Mouse (Mus musculus): ENCODE measurements around the gene Cwc27. TPM values are rescaled to one million over a fixed set of nuclear protein-coding genes. Genes with fewer than 3 reads are reported as not detected.

The Cwc27 gene
- polyA plus RNA-seq, 1 experiment from 2014 or later, result 35.1 TPM

- no peak overlapping the region for H3K27ac ChIP-seq
- H3K36me3 ChIP-seq (replicated peaks), result no peaks in the 10 kb centered on the region
- no peak overlapping the region for H3K4me3 ChIP-seq
- H3K9me3 ChIP-seq, result no peaks in the 10 kb centered on the region
- DNase-seq (ENCODE audit: extremely low spot score, low spot score), result no peak
- no peaks in the 10 kb centered on the region for H3K4me1 ChIP-seq
- H3K27me3 ChIP-seq (ENCODE audit: poor library complexity, severe bottlenecking), result no peaks in the 10 kb centered on the region
Measured at GRCm38 (mm10) chr13:104747032-104747431, 69.9 kb downstream of the Cwc27 start.

DNA sequence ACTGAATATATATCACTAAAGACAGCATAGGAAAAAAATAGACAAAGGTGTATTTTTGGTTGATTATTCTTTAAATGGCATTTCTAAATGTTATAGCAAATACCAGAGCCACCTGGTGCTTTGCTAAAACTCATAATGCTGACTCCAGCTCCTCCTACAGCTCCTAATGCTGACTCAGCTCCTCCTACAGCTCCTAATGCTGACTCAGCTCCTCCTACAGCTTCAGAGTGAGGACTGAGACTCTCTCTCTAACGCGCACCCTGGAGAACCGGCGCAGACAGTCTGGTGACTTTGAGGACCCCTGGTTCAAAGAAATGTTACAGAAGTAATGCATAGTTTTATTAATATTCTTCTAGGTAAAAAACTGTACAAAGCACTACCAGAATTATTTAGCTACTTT lies 74.1 kb downstream of the Cwc27 start:
- no peaks in the 10 kb centered on the region for H3K9me3 ChIP-seq
- WGBS, result 91% methylated on average over 4 of the region's 4 CpGs
- H3K27ac ChIP-seq, result no peak overlapping the region
- no peaks in the 10 kb centered on the region for H3K36me3 ChIP-seq (replicated peaks)
- no peak overlapping the region for H3K4me3 ChIP-seq
- DNase-seq (ENCODE audit: extremely low spot score, low spot score), result no peak
- H3K27me3 ChIP-seq (ENCODE audit: poor library complexity, severe bottlenecking), result no peaks in the 10 kb centered on the region
- H3K4me1 ChIP-seq, result no peaks in the 10 kb centered on the region

GRCm38 (mm10) chr13:104729261-104730046 lies 87.5 kb downstream of the Cwc27 start:
- WGBS, result 80% methylated on average over 3 of the region's 3 CpGs
- no peak overlapping the region for H3K27ac ChIP-seq
- H3K4me1 ChIP-seq, result no peaks in the 10 kb centered on the region
- DNase-seq (ENCODE audit: extremely low spot score, low spot score), result no peak
- H3K36me3 ChIP-seq (replicated peaks), result peaks cover 7% of the 10 kb centered on the region; the same call in 1 of the 2 replicates
- H3K4me3 ChIP-seq, result no peak overlapping the region
- no peaks in the 10 kb centered on the region for H3K9me3 ChIP-seq
- no peaks in the 10 kb centered on the region for H3K27me3 ChIP-seq (ENCODE audit: poor library complexity, severe bottlenecking)

GRCm38 (mm10) chr13:104727681-104728080 lies 89.3 kb downstream of the Cwc27 start:
- H3K36me3 ChIP-seq (replicated peaks), result peaks cover 7% of the 10 kb centered on the region; the same call in 1 of the 2 replicates
- no peaks in the 10 kb centered on the region for H3K27me3 ChIP-seq (ENCODE audit: poor library complexity, severe bottlenecking)
- H3K9me3 ChIP-seq, result no peaks in the 10 kb centered on the region
- no peak overlapping the region for H3K4me3 ChIP-seq
- no peak overlapping the region for H3K27ac ChIP-seq
- WGBS, result 85% methylated on average over 2 of the region's 2 CpGs
- no peak for DNase-seq (ENCODE audit: extremely low spot score, low spot score)
- no peaks in the 10 kb centered on the region for H3K4me1 ChIP-seq

DNA sequence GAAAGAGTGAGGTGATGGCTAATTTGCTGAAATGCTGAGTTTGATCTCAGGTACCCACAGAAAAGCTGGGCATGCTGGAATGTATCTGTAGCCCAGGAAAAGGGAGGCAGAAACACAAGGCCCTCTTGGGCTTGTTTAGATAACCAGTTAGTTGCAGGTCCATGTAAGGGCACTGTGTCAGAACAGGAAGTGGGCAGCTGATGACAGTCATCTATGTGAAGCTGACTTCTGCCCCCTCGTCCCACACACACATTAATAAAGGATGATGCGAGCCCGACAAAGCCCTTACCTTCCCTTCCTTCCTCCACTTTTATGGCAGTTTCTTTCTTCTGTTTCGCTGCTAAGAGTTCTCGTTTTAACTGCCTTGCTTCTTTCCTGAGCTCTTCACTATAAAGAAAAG lies 96.8 kb downstream of the Cwc27 start:
- H3K36me3 ChIP-seq (replicated peaks), result no peaks in the 10 kb centered on the region
- no peak for DNase-seq (ENCODE audit: extremely low spot score, low spot score)
- no peaks in the 10 kb centered on the region for H3K9me3 ChIP-seq
- no peaks in the 10 kb centered on the region for H3K27me3 ChIP-seq (ENCODE audit: poor library complexity, severe bottlenecking)
- WGBS, result 85% methylated on average over 5 of the region's 5 CpGs
- no peak overlapping the region for H3K27ac ChIP-seq
- no peak overlapping the region for H3K4me3 ChIP-seq
- H3K4me1 ChIP-seq, result no peaks in the 10 kb centered on the region

DNA sequence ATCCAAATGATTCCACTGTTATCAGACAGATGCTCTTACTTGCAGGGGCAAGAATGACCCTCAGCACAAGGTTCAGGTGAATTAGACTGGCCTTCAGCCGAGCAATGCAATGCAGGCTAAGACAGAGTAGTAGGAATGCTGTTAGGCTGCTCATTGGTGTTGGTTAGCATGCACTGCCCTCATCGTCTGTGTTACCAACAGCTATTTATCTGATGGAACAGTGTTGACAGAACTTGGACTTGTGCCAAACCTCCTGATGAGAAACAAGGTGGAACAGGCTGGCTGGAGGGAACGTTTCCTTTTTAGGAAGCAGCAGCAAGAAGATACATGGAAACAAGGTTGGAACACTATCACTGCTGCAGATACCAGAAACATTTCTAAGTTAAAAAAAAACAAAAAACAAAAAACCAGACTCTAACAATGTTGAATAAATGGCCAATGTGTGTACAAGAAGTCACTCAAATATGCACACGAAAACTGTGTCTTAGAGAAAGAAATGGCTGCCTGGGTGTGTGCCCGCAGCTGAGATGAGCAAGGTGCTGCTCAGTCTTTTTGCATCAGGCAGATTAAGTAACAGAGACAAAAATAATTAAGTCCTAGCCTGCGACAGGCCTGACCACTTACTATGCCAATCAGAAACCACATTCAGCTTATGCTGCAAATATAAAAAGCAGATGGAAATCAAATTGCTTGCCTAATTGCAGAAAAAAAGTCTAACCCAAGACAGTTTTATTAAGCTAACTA lies 122.2 kb downstream of the Cwc27 start:
- WGBS, result 88% methylated on average over 6 of the region's 6 CpGs

DNA sequence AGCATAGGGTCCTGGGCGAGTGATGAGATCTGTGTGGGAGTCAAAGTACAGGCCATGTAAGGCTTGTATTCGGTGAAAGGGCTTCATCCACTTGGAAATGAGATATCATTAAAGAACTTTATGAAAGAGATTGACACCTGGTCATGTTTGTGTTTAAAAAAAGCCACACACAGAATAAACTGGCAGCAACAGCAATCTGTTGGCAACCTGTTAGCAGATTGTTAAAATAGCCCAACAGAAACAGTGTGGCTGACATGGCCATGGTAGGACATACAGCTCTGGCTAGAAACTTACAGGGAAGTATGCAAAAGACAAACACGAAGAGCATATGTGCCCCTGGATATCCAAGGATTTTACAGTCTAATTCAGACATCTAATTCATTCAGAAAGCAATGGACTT lies 124.2 kb downstream of the Cwc27 start:
- DNase-seq (ENCODE audit: extremely low spot score, low spot score), result no peak
- 86% methylated on average over 3 of the region's 3 CpGs for WGBS
- no peak overlapping the region for H3K4me3 ChIP-seq
- H3K36me3 ChIP-seq (replicated peaks), result no peaks in the 10 kb centered on the region
- no peaks in the 10 kb centered on the region for H3K27me3 ChIP-seq (ENCODE audit: poor library complexity, severe bottlenecking)
- H3K27ac ChIP-seq, result no peak overlapping the region
- no peaks in the 10 kb centered on the region for H3K9me3 ChIP-seq
- H3K4me1 ChIP-seq, result no peaks in the 10 kb centered on the region

More for the DNA sequence above, 122.2 kb downstream of the Cwc27 start:
- H3K4me3 ChIP-seq, result no peak overlapping the region
- H3K27ac ChIP-seq, result no peak overlapping the region
- no peaks in the 10 kb centered on the region for H3K27me3 ChIP-seq (ENCODE audit: poor library complexity, severe bottlenecking)
- no peaks in the 10 kb centered on the region for H3K4me1 ChIP-seq
- H3K36me3 ChIP-seq (replicated peaks), result no peaks in the 10 kb centered on the region
- DNase-seq (ENCODE audit: extremely low spot score, low spot score), result no peak
- no peaks in the 10 kb centered on the region for H3K9me3 ChIP-seq

DNA sequence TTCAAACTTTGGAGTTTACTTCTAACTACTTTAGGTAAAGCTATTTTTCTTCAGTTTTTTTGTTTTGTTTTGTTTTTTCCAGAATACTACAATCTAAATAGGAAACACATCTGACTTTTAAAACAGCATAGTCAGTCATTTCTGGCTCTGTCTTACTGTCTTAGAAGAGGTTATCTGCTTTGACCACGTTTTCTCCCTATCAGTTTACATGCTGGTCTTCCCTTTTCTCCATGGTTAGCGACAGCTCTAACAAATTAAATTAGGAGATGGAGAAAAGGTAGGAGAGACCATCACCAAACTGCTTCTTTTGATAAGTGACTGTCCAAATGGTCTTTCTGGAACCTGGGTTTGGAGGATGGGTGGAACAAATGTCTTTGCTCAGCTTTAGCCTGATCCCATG lies 131.4 kb downstream of the Cwc27 start:
- 69% methylated on average over 2 of the region's 2 CpGs for WGBS
- peaks cover 21% of the 10 kb centered on the region for H3K4me1 ChIP-seq

GRCm38 (mm10) chr13:104684361-104685011 lies 132.5 kb downstream of the Cwc27 start:
- H3K27ac ChIP-seq, result peak overlapping the region; percentile 62
- H3K27me3 ChIP-seq (ENCODE audit: poor library complexity, severe bottlenecking), result no peaks in the 10 kb centered on the region
- H3K36me3 ChIP-seq (replicated peaks), result no peaks in the 10 kb centered on the region
- DNase-seq (ENCODE audit: extremely low spot score, low spot score), result peak; percentile 18
- no peak overlapping the region for H3K4me3 ChIP-seq
- WGBS, result 38% methylated on average over 6 of the region's 6 CpGs
- peaks cover 21% of the 10 kb centered on the region for H3K4me1 ChIP-seq
- H3K9me3 ChIP-seq, result no peaks in the 10 kb centered on the region

More for the DNA sequence above, 131.4 kb downstream of the Cwc27 start:
- Histone ChIP-seq H3K9me3 (no peaks in the 10 kb centered on the region), H3K36me3 (replicated peaks) (no peaks in the 10 kb centered on the region), H3K4me3 (no peak overlapping the region), H3K27ac (no peak overlapping the region), H3K27me3 (ENCODE audit: poor library complexity, severe bottlenecking) (no peaks in the 10 kb centered on the region)
- DNase-seq (ENCODE audit: extremely low spot score, low spot score), result no peak

DNA sequence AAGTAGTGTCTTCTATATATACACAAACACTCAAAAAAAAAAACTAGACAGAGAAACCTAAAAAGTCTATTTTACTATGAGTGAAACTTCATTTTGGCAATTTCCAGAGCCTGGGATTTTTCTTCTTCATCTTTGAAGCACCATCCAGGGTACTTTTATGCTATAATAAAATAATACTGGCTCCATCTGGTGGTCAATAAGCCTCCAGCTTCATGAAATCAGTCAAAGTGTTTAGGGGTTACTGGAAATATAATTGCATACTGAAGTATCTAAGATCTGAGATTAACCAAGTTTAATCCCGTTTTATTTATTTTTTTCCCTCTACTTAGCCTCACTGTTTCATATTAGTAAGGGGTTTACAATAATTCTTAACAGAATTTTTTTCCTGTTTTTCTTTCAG lies 135.7 kb downstream of the Cwc27 start:
- H3K36me3 ChIP-seq (replicated peaks), result peaks cover 5% of the 10 kb centered on the region
- no peak overlapping the region for H3K4me3 ChIP-seq
- DNase-seq (ENCODE audit: extremely low spot score, low spot score), result no peak
- H3K9me3 ChIP-seq, result peaks cover 3% of the 10 kb centered on the region; the same call in 1 of the 2 replicates
- no peaks in the 10 kb centered on the region for H3K27me3 ChIP-seq (ENCODE audit: poor library complexity, severe bottlenecking)
- peaks cover 21% of the 10 kb centered on the region for H3K4me1 ChIP-seq
- WGBS, result 80% methylated on average over 1 of the region's 1 CpGs
- H3K27ac ChIP-seq, result no peak overlapping the region

DNA sequence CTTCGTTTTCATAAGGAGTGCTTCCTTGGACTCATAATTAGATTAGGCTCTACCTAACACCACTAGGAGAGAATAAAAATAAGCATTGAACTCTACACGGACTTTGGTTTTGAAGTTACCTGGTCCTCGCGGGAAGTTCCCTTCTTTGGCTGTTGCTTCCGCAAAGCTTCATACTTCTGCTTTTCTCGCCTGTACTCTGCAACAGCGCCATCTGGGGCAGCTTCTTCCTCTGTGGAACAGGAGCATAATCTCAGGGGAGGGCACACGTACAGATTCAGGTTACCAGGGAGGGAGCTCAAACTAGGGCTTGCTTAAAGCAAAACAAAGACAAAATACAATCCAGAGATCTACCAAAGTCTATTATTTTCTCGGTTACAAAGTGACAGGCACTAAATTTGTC lies 155.8 kb downstream of the Cwc27 start:
- Histone ChIP-seq H3K27me3 (ENCODE audit: poor library complexity, severe bottlenecking) (no peaks in the 10 kb centered on the region), H3K4me3 (no peak overlapping the region), H3K9me3 (no peaks in the 10 kb centered on the region), H3K4me1 (no peaks in the 10 kb centered on the region), H3K27ac (no peak overlapping the region), H3K36me3 (replicated peaks) (peaks cover 18% of the 10 kb centered on the region)
- 95% methylated on average over 9 of the region's 9 CpGs for WGBS
- DNase-seq (ENCODE audit: extremely low spot score, low spot score), result no peak

DNA sequence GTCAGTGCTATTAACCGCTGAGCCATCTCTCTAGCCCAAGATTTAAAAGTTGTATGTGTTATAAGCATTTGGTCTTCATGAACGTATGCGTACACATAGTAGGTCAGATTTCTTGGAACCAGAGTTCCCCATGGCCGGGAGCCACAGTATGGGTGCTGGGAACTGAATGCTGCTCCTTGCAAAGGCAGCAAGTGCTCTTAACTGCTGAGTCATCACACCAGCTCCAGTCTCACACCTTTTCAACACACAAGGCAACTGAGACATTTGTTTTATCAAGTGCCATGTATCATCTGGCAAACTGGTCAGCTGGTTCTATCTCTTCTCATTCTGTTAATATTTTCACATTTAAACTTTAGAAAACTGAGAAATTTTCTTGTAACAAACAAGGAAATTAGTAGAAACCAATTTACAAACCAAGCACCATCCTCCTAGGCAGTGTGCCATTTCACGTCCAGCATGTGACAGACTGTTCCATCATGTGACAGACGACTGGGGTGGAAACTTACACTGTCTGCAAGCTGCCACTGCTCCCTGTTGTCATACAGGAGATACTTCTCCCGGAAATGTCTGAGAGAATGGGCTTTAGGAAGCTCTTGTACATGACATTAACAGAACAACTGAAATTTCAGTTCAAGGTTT lies 156.8 kb downstream of the Cwc27 start:
- Histone ChIP-seq H3K4me1 (no peaks in the 10 kb centered on the region), H3K27ac (no peak overlapping the region), H3K4me3 (no peak overlapping the region), H3K9me3 (no peaks in the 10 kb centered on the region), H3K27me3 (ENCODE audit: poor library complexity, severe bottlenecking) (no peaks in the 10 kb centered on the region), H3K36me3 (replicated peaks) (peaks cover 18% of the 10 kb centered on the region)
- WGBS, result 92% methylated on average over 7 of the region's 7 CpGs
- no peak for DNase-seq (ENCODE audit: extremely low spot score, low spot score)
